Mouse (Mus musculus): ENCODE measurements around the gene Tmem115. TPM values are rescaled to one million over a fixed set of nuclear protein-coding genes. Genes with fewer than 3 reads are reported as not detected.

Gene Tmem115
- polyA plus RNA-seq, 1 experiment: 24.4 TPM

DNA sequence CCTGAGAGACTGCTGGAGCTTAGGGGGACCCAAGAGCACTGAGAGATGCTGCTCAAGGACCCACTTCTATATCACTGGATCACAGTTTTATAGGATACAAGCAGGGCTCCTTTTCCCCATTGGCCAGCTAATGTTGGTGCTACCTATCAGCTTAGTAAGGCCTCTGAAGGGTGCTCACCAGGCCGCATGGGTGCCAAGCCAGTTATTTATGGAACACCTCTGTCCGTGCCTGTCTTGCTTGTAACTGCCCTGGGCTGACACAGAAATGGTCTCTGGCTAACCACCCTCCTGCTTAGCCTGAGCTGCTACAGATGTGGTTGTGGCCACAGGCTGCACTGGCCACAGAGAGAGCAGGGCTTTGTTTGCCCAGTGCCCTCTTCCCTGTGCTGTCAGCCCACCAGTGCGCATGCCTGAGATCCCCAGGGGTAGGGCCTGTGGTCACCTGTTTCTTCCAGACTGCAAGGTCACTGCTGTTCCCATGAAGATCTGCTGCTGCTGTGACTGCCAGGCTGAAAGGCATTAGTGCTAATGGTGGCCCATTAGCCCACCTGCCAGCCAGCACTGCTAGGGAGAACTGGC, 32.9 kb upstream of the Tmem115 start:
- H3K4me3 ChIP-seq (replicated peaks): no peak overlapping the region
- H3K27me3 ChIP-seq (replicated peaks): peaks cover 72% of the 10 kb centered on the region
- TF ChIP-seq FLI1 (IDR thresholded peaks at IDR 0.05; ENCODE audit: low read length) (no peak), GATA1 (IDR thresholded peaks at IDR 0.05; ENCODE audit: borderline replicate concordance, low read length) (no peak)
- no peaks in the 10 kb centered on the region for H3K36me3 ChIP-seq (replicated peaks; ENCODE audit: low read length)
- no peaks in the 10 kb centered on the region for H3K9me3 ChIP-seq
- H3K4me1 ChIP-seq: no peaks in the 10 kb centered on the region

DNA sequence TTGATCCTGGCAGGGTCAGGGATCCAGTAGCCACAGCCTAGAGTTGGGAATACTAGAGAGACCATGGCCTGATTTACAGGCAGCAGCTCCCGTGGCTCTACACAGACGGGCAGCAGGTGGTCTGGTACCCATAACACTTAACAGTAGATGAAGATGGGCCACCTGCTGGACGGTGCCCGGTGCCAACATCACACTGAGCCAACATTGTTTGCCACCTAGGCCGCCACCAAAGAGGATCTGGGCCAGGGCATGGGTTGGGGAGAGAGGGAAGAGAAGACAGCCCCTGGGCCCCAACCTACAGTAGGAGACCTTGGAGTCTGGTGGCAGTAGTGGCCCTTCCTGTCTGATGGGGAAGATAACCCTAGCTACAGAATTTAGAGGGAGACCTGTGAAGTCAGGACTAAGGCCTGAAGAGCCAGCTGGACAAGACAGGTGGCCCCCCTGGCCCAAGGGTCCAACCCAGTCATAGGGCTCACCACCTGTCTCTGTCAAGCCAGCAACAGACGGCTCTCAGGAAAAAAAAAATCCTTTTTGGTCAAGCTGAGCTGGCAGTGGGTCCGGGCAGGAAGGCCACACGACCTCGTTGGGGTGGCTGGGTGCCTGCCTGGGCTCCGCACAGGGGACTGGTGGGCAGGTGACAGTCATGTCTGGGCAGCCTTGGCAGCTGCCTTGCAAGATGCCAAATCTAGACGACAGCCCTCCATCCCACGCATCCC, 31.5 kb upstream of the Tmem115 start:
- TF ChIP-seq GATA1 (IDR thresholded peaks at IDR 0.05; ENCODE audit: borderline replicate concordance, low read length): no peak
- TF ChIP-seq FLI1 (IDR thresholded peaks at IDR 0.05; ENCODE audit: low read length): no peak
- Histone ChIP-seq H3K36me3 (replicated peaks; ENCODE audit: low read length) (no peaks in the 10 kb centered on the region), H3K27me3 (replicated peaks) (peaks cover 72% of the 10 kb centered on the region), H3K4me1 (no peaks in the 10 kb centered on the region), H3K4me3 (replicated peaks) (no peak overlapping the region), H3K9me3 (no peaks in the 10 kb centered on the region)

DNA sequence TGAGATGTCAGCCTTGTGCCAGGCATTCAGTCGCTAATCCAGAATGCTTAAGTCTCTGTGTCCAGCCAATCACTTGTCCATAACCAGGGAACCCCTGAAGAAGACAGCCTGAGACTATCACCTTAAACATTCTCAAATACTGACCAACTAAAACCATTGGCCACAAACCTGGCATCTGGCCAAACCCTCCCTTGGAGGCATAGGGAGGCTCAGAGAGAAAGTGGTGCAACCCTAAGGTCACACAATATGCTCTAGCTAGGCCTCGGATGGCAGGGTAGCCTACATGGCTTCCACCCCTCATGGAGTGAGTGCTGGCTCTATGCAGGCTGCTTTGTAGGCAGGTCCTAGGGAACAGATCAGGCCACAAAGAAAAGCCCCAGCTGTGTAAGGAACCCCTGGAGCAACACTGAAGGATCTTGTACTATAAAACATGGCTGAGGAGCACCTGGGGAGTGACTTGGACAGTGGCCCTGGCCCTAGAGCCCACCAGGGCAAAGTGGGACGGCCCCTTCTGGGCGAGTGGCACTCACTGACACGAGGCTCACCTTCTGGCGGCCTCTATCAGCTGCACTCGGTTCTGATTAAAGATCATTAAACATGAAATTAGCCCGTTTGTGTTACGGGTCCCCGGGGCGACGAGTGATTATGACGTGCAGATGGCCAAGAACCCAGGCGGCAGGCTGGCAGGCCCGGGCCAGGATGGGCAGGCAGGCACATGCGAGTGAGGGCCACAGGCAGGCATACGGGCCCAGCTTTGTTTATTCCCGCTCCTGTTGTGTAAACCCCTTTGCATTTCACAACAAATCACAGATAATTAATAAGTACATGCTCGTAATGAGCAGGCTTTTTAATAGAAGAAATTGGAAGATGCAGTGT, 28.8 kb upstream of the Tmem115 start:
- Histone ChIP-seq H3K27me3 (replicated peaks) (peaks cover 80% of the 10 kb centered on the region), H3K36me3 (replicated peaks; ENCODE audit: low read length) (no peaks in the 10 kb centered on the region), H3K4me1 (no peaks in the 10 kb centered on the region), H3K4me3 (replicated peaks) (no peak overlapping the region), H3K9me3 (no peaks in the 10 kb centered on the region)
- TF ChIP-seq GATA1 (IDR thresholded peaks at IDR 0.05; ENCODE audit: borderline replicate concordance, low read length) (no peak), FLI1 (IDR thresholded peaks at IDR 0.05; ENCODE audit: low read length) (no peak)

DNA sequence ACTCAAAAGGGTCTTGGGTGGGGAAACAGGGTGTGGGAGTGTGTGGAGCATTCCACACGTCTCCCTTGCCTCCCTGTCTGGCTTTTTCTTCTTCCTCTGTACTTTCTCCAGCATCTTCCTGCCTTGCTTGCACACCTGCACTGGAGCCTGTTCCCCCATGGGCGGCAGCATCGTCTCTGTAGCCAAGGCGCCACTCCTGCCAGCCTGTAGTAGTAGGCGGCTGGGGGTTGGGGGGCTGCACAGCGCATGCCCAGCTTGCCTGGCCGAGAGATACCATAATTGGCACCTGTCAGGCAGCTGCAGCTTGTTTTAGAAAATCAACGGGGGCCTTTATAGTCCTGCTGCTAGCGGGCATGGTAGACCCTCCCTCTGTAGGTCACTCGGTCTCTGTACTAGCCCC, 25.5 kb upstream of the Tmem115 start:
- TF ChIP-seq FLI1 (IDR thresholded peaks at IDR 0.05; ENCODE audit: low read length) (no peak), GATA1 (IDR thresholded peaks at IDR 0.05; ENCODE audit: borderline replicate concordance, low read length) (no peak)
- Histone ChIP-seq H3K4me1 (no peaks in the 10 kb centered on the region), H3K36me3 (replicated peaks; ENCODE audit: low read length) (no peaks in the 10 kb centered on the region), H3K9me3 (no peaks in the 10 kb centered on the region), H3K4me3 (replicated peaks) (no peak overlapping the region), H3K27me3 (replicated peaks) (peaks cover 76% of the 10 kb centered on the region)

DNA sequence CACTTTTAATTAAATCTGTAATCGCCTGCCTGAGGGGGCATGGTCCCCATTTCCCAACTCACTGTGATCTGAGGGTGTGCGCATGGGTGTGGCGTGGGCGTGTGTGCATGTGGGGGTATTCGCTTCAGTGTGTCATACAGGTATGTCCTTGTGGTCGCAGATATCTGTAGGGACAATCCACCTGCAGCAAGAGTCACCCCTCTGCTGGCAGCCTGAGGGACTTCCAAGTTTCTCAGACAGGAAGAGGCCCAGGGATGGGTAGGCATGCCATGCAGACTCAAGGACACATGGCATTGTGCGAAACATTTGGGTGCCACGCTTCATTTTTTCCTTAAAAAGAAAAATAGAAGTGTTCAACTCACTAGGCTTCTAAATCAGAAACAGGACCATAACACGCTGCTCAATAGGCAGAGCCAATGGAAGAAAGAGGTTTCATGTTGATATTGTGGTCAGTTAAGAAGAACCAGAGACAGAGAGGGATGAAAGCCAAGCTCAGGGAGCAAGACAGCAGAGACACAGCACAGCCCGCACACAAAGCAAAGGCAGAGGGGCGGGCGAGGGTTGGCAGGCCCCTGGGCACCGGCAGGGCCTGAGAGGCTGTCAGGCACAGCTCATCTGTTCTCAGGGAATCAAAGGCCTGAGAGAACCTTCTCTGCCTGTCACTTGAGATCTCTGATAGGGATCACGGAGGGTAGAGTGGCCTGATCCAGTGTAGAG, 23.2 kb upstream of the Tmem115 start:
- Histone ChIP-seq H3K9me3 (no peaks in the 10 kb centered on the region), H3K36me3 (replicated peaks; ENCODE audit: low read length) (no peaks in the 10 kb centered on the region), H3K4me1 (peaks cover 4% of the 10 kb centered on the region; the same call in 1 of the 2 replicates), H3K4me3 (replicated peaks) (no peak overlapping the region), H3K27me3 (replicated peaks) (peaks cover 79% of the 10 kb centered on the region)
- TF ChIP-seq GATA1 (IDR thresholded peaks at IDR 0.05; ENCODE audit: borderline replicate concordance, low read length) (no peak), FLI1 (IDR thresholded peaks at IDR 0.05; ENCODE audit: low read length) (no peak)

DNA sequence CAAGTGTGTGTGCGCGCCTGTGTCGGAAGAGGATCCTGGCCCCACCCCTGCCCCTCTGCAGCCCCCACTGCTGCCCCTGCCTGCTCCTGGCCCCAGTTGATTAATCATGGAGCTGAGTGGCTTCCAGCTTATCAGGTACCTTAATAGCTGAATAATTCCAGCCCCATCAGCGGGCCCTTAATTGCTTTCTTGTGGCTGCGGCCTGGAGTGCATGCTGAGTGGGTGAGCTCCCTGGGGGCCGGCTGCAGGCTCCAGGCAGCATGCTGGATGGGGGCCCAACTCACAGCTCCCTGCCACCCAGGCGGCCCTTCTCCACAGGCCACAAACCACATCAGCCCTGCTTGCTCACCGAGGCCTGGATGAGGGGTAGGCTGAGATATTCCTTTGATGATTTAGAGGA, 22.3 kb upstream of the Tmem115 start:
- H3K4me1 ChIP-seq: peaks cover 4% of the 10 kb centered on the region; the same call in 1 of the 2 replicates
- no peaks in the 10 kb centered on the region for H3K9me3 ChIP-seq
- no peaks in the 10 kb centered on the region for H3K36me3 ChIP-seq (replicated peaks; ENCODE audit: low read length)
- H3K4me3 ChIP-seq (replicated peaks): no peak overlapping the region
- peaks cover 76% of the 10 kb centered on the region for H3K27me3 ChIP-seq (replicated peaks)
- TF ChIP-seq GATA1 (IDR thresholded peaks at IDR 0.05; ENCODE audit: borderline replicate concordance, low read length) (no peak), FLI1 (IDR thresholded peaks at IDR 0.05; ENCODE audit: low read length) (no peak)

DNA sequence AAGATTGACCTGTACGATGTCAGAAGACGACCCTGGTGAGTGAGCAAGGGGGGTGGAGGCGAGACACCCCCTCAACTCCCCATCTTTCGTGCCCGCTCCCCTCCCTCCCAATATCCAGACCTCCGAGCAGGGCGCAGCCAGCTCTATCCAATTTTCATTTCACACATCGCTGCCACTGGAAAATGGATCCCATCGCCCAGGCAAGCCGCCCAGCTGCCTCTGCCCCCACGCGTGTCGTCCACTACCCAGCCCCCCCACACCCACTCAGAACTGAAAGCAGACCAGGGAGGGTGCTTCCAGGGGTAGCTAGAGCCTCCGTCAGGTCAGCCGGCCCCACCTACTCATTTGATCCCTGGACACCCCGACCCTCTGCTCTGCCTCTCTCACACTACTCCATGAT, 21.4 kb upstream of the Tmem115 start:
- Histone ChIP-seq H3K27me3 (replicated peaks) (peaks cover 76% of the 10 kb centered on the region), H3K9me3 (no peaks in the 10 kb centered on the region), H3K4me3 (replicated peaks) (no peak overlapping the region), H3K36me3 (replicated peaks; ENCODE audit: low read length) (no peaks in the 10 kb centered on the region), H3K4me1 (peaks cover 4% of the 10 kb centered on the region; the same call in 1 of the 2 replicates)
- TF ChIP-seq FLI1 (IDR thresholded peaks at IDR 0.05; ENCODE audit: low read length) (no peak), GATA1 (IDR thresholded peaks at IDR 0.05; ENCODE audit: borderline replicate concordance, low read length) (no peak)

DNA sequence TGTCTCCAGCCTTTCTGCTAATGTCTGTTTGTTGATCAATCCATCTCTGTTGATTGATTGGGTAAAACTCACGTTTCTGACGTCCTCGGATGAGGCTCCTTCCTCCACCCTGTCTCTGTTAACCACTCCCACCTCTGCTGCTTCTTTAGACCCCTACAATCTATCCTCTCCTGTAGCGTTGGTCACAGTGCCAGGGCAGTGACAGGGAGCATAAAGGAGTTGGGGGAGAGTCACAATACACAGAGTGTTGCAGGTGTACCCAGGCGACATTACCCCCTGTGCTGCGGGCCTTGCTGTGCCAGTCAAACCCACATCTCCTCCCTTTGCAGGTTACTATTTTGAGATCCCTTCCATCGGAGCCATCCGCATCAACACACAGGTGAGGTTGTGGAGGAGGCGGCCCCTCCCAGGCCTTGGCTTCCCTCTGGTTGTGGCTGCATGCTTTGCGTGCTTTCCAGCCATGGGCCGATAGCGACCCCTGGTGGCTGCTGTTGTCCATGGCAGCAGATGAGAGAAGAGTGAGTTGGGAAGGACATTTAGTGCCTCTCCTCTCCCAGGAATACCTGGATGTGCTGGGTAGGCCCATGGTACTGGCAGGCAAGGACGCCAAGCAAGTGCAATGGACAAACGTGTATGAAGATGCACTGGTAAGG, 19.3 kb upstream of the Tmem115 start:
- no peak for TF ChIP-seq GATA1 (IDR thresholded peaks at IDR 0.05; ENCODE audit: borderline replicate concordance, low read length)
- TF ChIP-seq FLI1 (IDR thresholded peaks at IDR 0.05; ENCODE audit: low read length): no peak
- Histone ChIP-seq H3K27me3 (replicated peaks) (peaks cover 76% of the 10 kb centered on the region), H3K9me3 (no peaks in the 10 kb centered on the region), H3K36me3 (replicated peaks; ENCODE audit: low read length) (no peaks in the 10 kb centered on the region), H3K4me3 (replicated peaks) (no peak overlapping the region), H3K4me1 (peaks cover 4% of the 10 kb centered on the region; the same call in 1 of the 2 replicates)

DNA sequence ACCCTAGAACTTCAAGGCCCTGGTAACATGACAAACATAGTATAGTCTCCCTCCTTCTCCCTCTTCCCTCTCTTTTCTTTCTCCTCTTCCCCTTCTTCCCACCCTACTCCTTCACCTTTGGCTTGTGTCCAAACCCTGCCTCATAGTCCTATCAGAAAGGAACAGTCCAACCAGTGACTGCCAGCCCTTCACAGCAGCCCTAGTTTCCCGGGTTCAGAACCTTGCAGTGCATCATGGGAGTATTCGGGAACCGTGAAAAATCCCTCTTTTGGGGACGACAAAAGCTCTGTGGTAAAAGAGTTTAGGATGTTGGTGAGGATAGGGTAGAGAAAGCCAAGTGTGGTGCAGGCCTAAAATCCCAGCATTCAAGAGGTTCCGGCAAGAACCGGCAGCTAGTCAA, 13.4 kb upstream of the Tmem115 start:
- Histone ChIP-seq H3K9me3 (no peaks in the 10 kb centered on the region), H3K4me3 (replicated peaks) (no peak overlapping the region), H3K4me1 (peaks cover 39% of the 10 kb centered on the region), H3K36me3 (replicated peaks; ENCODE audit: low read length) (no peaks in the 10 kb centered on the region), H3K27me3 (replicated peaks) (peaks cover 85% of the 10 kb centered on the region)
- TF ChIP-seq FLI1 (IDR thresholded peaks at IDR 0.05; ENCODE audit: low read length) (no peak), GATA1 (IDR thresholded peaks at IDR 0.05; ENCODE audit: borderline replicate concordance, low read length) (no peak)

Data from megakaryocyte, embryonic 14.5 days (primary cell).